Mouse (Mus musculus) hindbrain, postnatal 0 days (tissue): ENCODE results near the gene Prelid3b. TPM values are rescaled to one million over a fixed set of nuclear protein-coding genes. Genes with fewer than 3 reads are reported as not detected.
A peak's percentile ranks its signal among the peaks of the same experiment; 100 is the strongest.

Experiments used
- ATAC-seq: fragments of 200-750 bp; cut with Nextera tagmentation; 2 replicates; pipeline ENCODE4 v1.8.0; 2017; ENCODE audit warnings: mild to moderate bottlenecking, moderate TSS enrichment, moderate library complexity
- DNase-seq: peaks from one replicate; pipeline ENCODE4 v3.0.0-alpha.2; 2015; ENCODE audit warnings: low spot score
- H3K27ac ChIP-seq: fragments of 300-500 bp; sonication (generic); 2 replicates; pipeline ENCODE4 v1.5.1; 2014; ENCODE audit warnings: mild to moderate bottlenecking
- H3K27me3 ChIP-seq: fragments of 300-500 bp; sonication (generic); 2 replicates; pipeline ENCODE4 v1.6.1; 2014; ENCODE audit warnings: low read length, mixed read lengths; ENCODE audit not compliant: insufficient read depth
- H3K36me3 ChIP-seq: fragments of 300-500 bp; sonication (generic); 2 replicates; pipeline ENCODE4 v1.6.1; 2014; ENCODE audit warnings: low read length, mixed read lengths; ENCODE audit not compliant: insufficient read depth
- H3K4me1 ChIP-seq: fragments of 300-500 bp; sonication (generic); 2 replicates; pipeline ENCODE4 v1.6.1; 2014; ENCODE audit warnings: antibody characterized with exemption, low read length, mixed read lengths; ENCODE audit not compliant: insufficient read depth
- H3K4me2 ChIP-seq: fragments of 300-500 bp; sonication (generic); 2 replicates; pipeline ENCODE4 v1.6.1; 2014; ENCODE audit warnings: low read depth, mild to moderate bottlenecking, low read length, moderate library complexity, mixed read lengths
- H3K4me3 ChIP-seq: fragments of 300-500 bp; sonication (generic); 2 replicates; pipeline ENCODE4 v1.5.1; 2014; ENCODE audit warnings: low read length
- H3K9ac ChIP-seq: fragments of 300-500 bp; sonication (generic); replicated peaks from 2 replicates; pipeline ENCODE4 v1.6.1; 2014; ENCODE audit warnings: mild to moderate bottlenecking, low read length, moderate library complexity, mixed read lengths
- H3K9me3 ChIP-seq: fragments of 300-500 bp; sonication (generic); 2 replicates; pipeline ENCODE4 v1.6.1; 2016; ENCODE audit warnings: low read length, mixed read lengths
- CTCF ChIP-seq: IDR thresholded peaks from 2 replicates; pipeline ENCODE4 v1.5.1; 2016; ENCODE audit warnings: antibody characterized with exemption, control low read depth, low read depth
- WGBS: fragments of 180-500 bp; shearing (Covaris S2); extraction: QIAGEN DNeasy Blood & Tissue Kit; methylation state at CpG from one replicate; pipeline ENCODE4 v1.1.7; 2014; 5-methylcytosine and 5-hydroxymethylcytosine counted together
- polyA plus RNA-seq: library from polyadenylated mRNA; unstranded; fragments of >200 nt; fragmentation: Nextera tagmentation; extraction: Ambion mirVana; gene quantifications from 2 replicates; pipeline ENCODE4 v1.2.1, GENCODE M21; 2015
- total RNA-seq: library from RNA; depleted of rRNA; stranded (reverse); fragments of >200 nt; gene quantifications from 2 replicates; pipeline ENCODE4 v1.2.3, GENCODE M21; 2014; rRNA removed

The Prelid3b gene
- total and polyA plus RNA-seq, 2 experiments from 2014 or later: 50.0 to 90.5 TPM

GRCm38 (mm10) chr2:174415731-174416310 is 57.1 kb downstream of the Prelid3b start, which contains the start of gene Nelfcd:
TSS of gene Nelfcd (plus strand) at chr2:174415804.
- Histone ChIP-seq H3K4me2 (peak within 1 kb of the TSS; percentile 95), H3K27ac (no peak within 1 kb of the TSS), H3K36me3 (no peaks in the 10 kb centered on the region), H3K4me3 (peak within 1 kb of the TSS; percentile 84), H3K9ac (peak within 1 kb of the TSS; percentile 77), H3K9me3 (no peaks in the 10 kb centered on the region), H3K4me1 (0 out of 2 replicates have a peak, but pooled peaks cover 8% of the 10 kb centered on the region), H3K27me3 (no peaks in the 10 kb centered on the region)
- WGBS: under 1% methylated on average over 40 of the region's 40 CpGs
- peak; percentile 97 for DNase-seq
- ATAC-seq: peak; percentile 96
- no peak for TF ChIP-seq CTCF

Other genes starting within 250 kb of the Prelid3b start
- gene Gnas, start 188.8 kb downstream of the Prelid3b start, total RNA-seq: 1,738 and 1,782 TPM in 2 replicates
- 1,873 and 1,902 TPM in 2 replicates for gene Gnas, start 188.8 kb downstream of the Prelid3b start, polyA plus RNA-seq
- gene Gm20721, start 126.4 kb downstream of the Prelid3b start, total RNA-seq: not detected in 2 replicates
- 13.4 and 19.4 TPM in 2 replicates for gene Gm20721, start 126.4 kb downstream of the Prelid3b start, polyA plus RNA-seq
- 53.4 and 72.6 TPM in 2 replicates for gene Nelfcd, start 57.3 kb downstream of the Prelid3b start, total RNA-seq
- gene Nelfcd, start 57.3 kb downstream of the Prelid3b start, polyA plus RNA-seq: 93.8 and 94.4 TPM in 2 replicates
- gene Ctsz, start 34.0 kb downstream of the Prelid3b start, total RNA-seq: 66.9 and 67.0 TPM in 2 replicates
- gene Ctsz, start 34.0 kb downstream of the Prelid3b start, polyA plus RNA-seq: 69.7 and 72.3 TPM in 2 replicates
- 1.0 TPM in 1 of 2 replicates, not detected in the other for gene Tubb1, start 22.4 kb downstream of the Prelid3b start, total RNA-seq
- 0.13 TPM in 1 of 2 replicates, not detected in the other for gene Tubb1, start 22.4 kb downstream of the Prelid3b start, polyA plus RNA-seq
- 397 and 488 TPM in 2 replicates for gene Atp5e, start 9.0 kb downstream of the Prelid3b start, total RNA-seq
- gene Atp5e, start 9.0 kb downstream of the Prelid3b start, polyA plus RNA-seq: 925 and 953 TPM in 2 replicates
- gene Zfp831, start 170.5 kb upstream of the Prelid3b start, total RNA-seq: 0.05 TPM in 1 of 2 replicates, not detected in the other
- not detected in 2 replicates for gene Zfp831, start 170.5 kb upstream of the Prelid3b start, polyA plus RNA-seq